Mouse (Mus musculus) CH12.LX (cell line): ENCODE results near the gene Capg. TPM values are rescaled to one million over a fixed set of nuclear protein-coding genes. Genes with fewer than 3 reads are reported as not detected.

Experiments
- DNase-seq: peaks from one replicate; pipeline ENCODE4 v3.0.0-alpha.2; 2013; ENCODE audit errors: extremely low read depth
- H3K27ac ChIP-seq: 2 replicates; pipeline ENCODE4 v1.5.1; 2012; ENCODE audit warnings: low read depth, mild to moderate bottlenecking, control low read depth, moderate library complexity; ENCODE audit not compliant: insufficient read depth
- H3K27me3 ChIP-seq: replicated peaks from 2 replicates; pipeline ENCODE3; 2012; ENCODE audit warnings: inconsistent platforms
- H3K36me3 ChIP-seq, 2 experiments: replicated peaks in 1 of 2; 2 replicates each; pipeline versions ENCODE3 to v1.6.1; 2012; ENCODE audit warnings: inconsistent platforms in 1 of 2, low read length in 1 of 2, mild to moderate bottlenecking in 1 of 2, mixed read lengths in 1 of 2, moderate library complexity in 1 of 2; ENCODE audit not compliant: control insufficient read depth in 1 of 2, insufficient read depth in 1 of 2
- H3K4me1 ChIP-seq, 2 experiments: 2 replicates each; pipeline ENCODE4 v1.6.1; 2012; ENCODE audit warnings: inconsistent platforms in 1 of 2, moderate library complexity in 1 of 2; ENCODE audit not compliant: insufficient read depth in 2 of 2, control insufficient read depth in 1 of 2
- H3K4me2 ChIP-seq: 2 replicates; pipeline ENCODE4 v1.6.1; 2012; ENCODE audit warnings: low read depth, mild to moderate bottlenecking, control low read depth; ENCODE audit not compliant: poor library complexity, insufficient read depth, severe bottlenecking
- H3K4me3 ChIP-seq, 3 experiments: fragments of 150-350 bp in 1 of 3; sonication (generic) in 1 of 3; replicated peaks in 1 of 3; 2 replicates each; pipeline versions ENCODE3 to v1.5.1; 2011 to 2012; ENCODE audit warnings: low read depth in 2 of 3, low read length in 2 of 3, mild to moderate bottlenecking in 2 of 3, moderate library complexity in 2 of 3, control low read depth in 1 of 3, improper control_type of control experiment in 1 of 3, inconsistent platforms in 1 of 3, mixed read lengths in 1 of 3; ENCODE audit not compliant: poor library complexity in 1 of 3
- H3K79me2 ChIP-seq: replicated peaks from 2 replicates; pipeline ENCODE4 v1.6.1; 2012; ENCODE audit warnings: mild to moderate bottlenecking, moderate library complexity; ENCODE audit not compliant: control insufficient read depth, poor library complexity, insufficient read depth, severe bottlenecking; ENCODE audit errors: extremely low read depth
- H3K9ac ChIP-seq: 2 replicates; pipeline ENCODE4 v1.6.1; 2012; ENCODE audit warnings: low read depth, mild to moderate bottlenecking, control low read depth, moderate library complexity; ENCODE audit not compliant: insufficient read depth
- H3K9me3 ChIP-seq: replicated peaks from 2 replicates; pipeline ENCODE3; 2012; ENCODE audit warnings: low read length, inconsistent platforms, mixed read lengths
- BHLHE40 ChIP-seq: IDR thresholded peaks from 2 replicates; pipeline ENCODE4 v1.6.1; 2011; ENCODE audit warnings: mild to moderate bottlenecking, low read depth, low read length, improper control_type of control experiment
- CHD2 ChIP-seq: IDR thresholded peaks from 2 replicates; pipeline ENCODE4 v1.6.1; 2011; ENCODE audit warnings: low read length, improper control_type of control experiment
- EP300 ChIP-seq: IDR thresholded peaks from 2 replicates; pipeline ENCODE4 v1.6.1; 2011; ENCODE audit warnings: low read length, improper control_type of control experiment
- GABPA ChIP-seq: IDR thresholded peaks from 2 replicates; pipeline ENCODE4 v1.6.1; 2012; ENCODE audit warnings: low read depth, low read length, improper control_type of control experiment, inconsistent platforms; ENCODE audit not compliant: insufficient replicate concordance
- HCFC1 ChIP-seq: IDR thresholded peaks from 2 replicates; pipeline ENCODE4 v1.6.1; 2012; ENCODE audit warnings: low read depth, mild to moderate bottlenecking, inconsistent platforms, low read length, improper control_type of control experiment
- IRF4 ChIP-seq: IDR thresholded peaks from 2 replicates; pipeline ENCODE4 v1.6.1; 2014; ENCODE audit warnings: low read depth, mild to moderate bottlenecking, inconsistent platforms, low read length, improper control_type of control experiment
- JUN ChIP-seq: IDR thresholded peaks from 2 replicates; pipeline ENCODE4 v1.6.1; 2011; ENCODE audit warnings: low read depth, mild to moderate bottlenecking, low read length, improper control_type of control experiment, moderate library complexity; ENCODE audit not compliant: insufficient read depth
- JUND ChIP-seq: conservative IDR thresholded peaks from 2 replicates; pipeline ENCODE4 v1.6.1; 2011; ENCODE audit warnings: low read depth, low read length, improper control_type of control experiment
- MAFK ChIP-seq: IDR thresholded peaks from 2 replicates; pipeline ENCODE4 v1.6.1; 2011; ENCODE audit warnings: low read length, improper control_type of control experiment; ENCODE audit not compliant: insufficient replicate concordance
- MAX ChIP-seq: IDR thresholded peaks from 2 replicates; pipeline ENCODE4 v1.6.1; 2011; ENCODE audit warnings: low read length, improper control_type of control experiment
- MAZ ChIP-seq: IDR thresholded peaks from 2 replicates; pipeline ENCODE4 v1.6.1; 2012; ENCODE audit warnings: low read depth, mild to moderate bottlenecking, inconsistent platforms, low read length, improper control_type of control experiment, moderate library complexity
- MEF2A ChIP-seq: IDR thresholded peaks from 2 replicates; pipeline ENCODE4 v1.6.1; 2014; ENCODE audit warnings: low read depth, mild to moderate bottlenecking, inconsistent platforms, low read length, improper control_type of control experiment, borderline replicate concordance
- MXI1 ChIP-seq: IDR thresholded peaks from 2 replicates; pipeline ENCODE4 v1.6.1; 2011; ENCODE audit warnings: mild to moderate bottlenecking, low read depth, low read length, improper control_type of control experiment
- NRF1 ChIP-seq: IDR thresholded peaks from 2 replicates; pipeline ENCODE4 v1.6.1; 2014; ENCODE audit warnings: low read depth, mild to moderate bottlenecking, inconsistent platforms, low read length, improper control_type of control experiment, moderate library complexity
- PAX5 ChIP-seq: IDR thresholded peaks from 2 replicates; pipeline ENCODE4 v1.6.1; 2012; ENCODE audit warnings: low read length, inconsistent platforms, mixed read lengths
- POLR2A ChIP-seq: IDR thresholded peaks from 2 replicates; pipeline ENCODE4 v1.6.1; 2011; ENCODE audit warnings: low read depth, mild to moderate bottlenecking, improper control_type of control experiment, low read length
- POLR2AphosphoS2 ChIP-seq: IDR thresholded peaks from 2 replicates; pipeline ENCODE4 v1.6.1; 2011; ENCODE audit warnings: low read depth, low read length, improper control_type of control experiment
- RAD21 ChIP-seq: IDR thresholded peaks from 2 replicates; pipeline ENCODE4 v1.6.1; 2011; ENCODE audit warnings: low read depth, mild to moderate bottlenecking, low read length, improper control_type of control experiment, moderate library complexity
- SIN3A ChIP-seq: IDR thresholded peaks from 2 replicates; pipeline ENCODE4 v1.6.1; 2012; ENCODE audit warnings: low read length, improper control_type of control experiment, inconsistent platforms
- SMC3 ChIP-seq: IDR thresholded peaks from 2 replicates; pipeline ENCODE4 v1.6.1; 2011; ENCODE audit warnings: low read depth, low read length, improper control_type of control experiment
- TBP ChIP-seq: conservative IDR thresholded peaks from 2 replicates; pipeline ENCODE4 v1.6.1; 2011; ENCODE audit warnings: low read depth, low read length, improper control_type of control experiment
- TCF12 ChIP-seq: IDR thresholded peaks from 2 replicates; pipeline ENCODE4 v1.6.1; 2014; ENCODE audit warnings: low read depth, mild to moderate bottlenecking, inconsistent platforms, low read length, improper control_type of control experiment
- UBTF ChIP-seq: IDR thresholded peaks from 2 replicates; pipeline ENCODE4 v1.6.1; 2012; ENCODE audit warnings: low read depth, mild to moderate bottlenecking, inconsistent platforms, low read length, improper control_type of control experiment, moderate library complexity
- ZC3H11A ChIP-seq: IDR thresholded peaks from 2 replicates; pipeline ENCODE4 v1.6.1; 2012; ENCODE audit warnings: low read depth, mild to moderate bottlenecking, inconsistent platforms, low read length, improper control_type of control experiment
- ZKSCAN1 ChIP-seq: IDR thresholded peaks from 2 replicates; pipeline ENCODE4 v1.6.1; 2012; ENCODE audit warnings: low read depth, inconsistent platforms, low read length, improper control_type of control experiment, borderline replicate concordance
- ZMIZ1 ChIP-seq: IDR thresholded peaks from 2 replicates; pipeline ENCODE4 v1.6.1; 2012; ENCODE audit warnings: low read depth, mild to moderate bottlenecking, inconsistent platforms, low read length, improper control_type of control experiment
- dilution Hi-C: fragments of 300-500 bp; cut with MboI; formaldehyde crosslinking; loops from 2 replicates; pipeline ENCODE4 v1.14.3; 2020; ENCODE audit warnings: low sequenced_read_pairs; ENCODE audit not compliant: extremely low pct_unique_long_range_greater_than_20kb, extremely low pct_ligation_motif_present
- in situ Hi-C: fragments of 300-500 bp; cut with MboI; formaldehyde crosslinking; loops from 3 replicates; pipeline ENCODE4 v1.14.3; 2019; ENCODE audit warnings: low sequenced_read_pairs, low pct_ligation_motif_present, low pct_unique_long_range_greater_than_20kb, mixed read lengths
- polyA plus RNA-seq: library from polyadenylated mRNA; unstranded; fragments of >175 nt; gene quantifications from 2 replicates; pipeline ENCODE4 v1.2.1, GENCODE M21; 2012; ENCODE audit warnings: low read depth; ENCODE audit not compliant: insufficient read length
- total RNA-seq, 2 experiments: library from RNA; depleted of rRNA; stranded (reverse); fragments of 300-350 nt in 1 of 2; fragments of >200 nt in 1 of 2; gene quantifications; 2 replicates each; pipeline ENCODE4 v1.2.3; 2012 to 2014

The Capg gene
- total and polyA plus RNA-seq, 3 experiments = 175 to 264 (median 196) TPM

- TF ChIP-seq IRF4 (no peak), TBP (no peak; the same call in 1 of the 2 replicates), POLR2AphosphoS2 (no peak), JUND (no peak), GABPA (no peak), UBTF (0 out of 2 replicates have a peak, but pooled peaks have one; percentile 16), MAFK (no peak), JUN (no peak), SIN3A (peak; percentile 30; the same call in 1 of the 2 replicates), RAD21 (no peak), ZC3H11A (no peak), MEF2A (no peak), PAX5 (no peak), SMC3 (no peak), HCFC1 (no peak), POLR2A (peak; percentile 74)
These were observed 4.9 kb downstream of the Capg start (continued) for GRCm38 (mm10) chr6:72549041-72549580.

GRCm38 (mm10) chr6:72550025-72550424 lies 5.8 kb downstream of the Capg start:
- Histone ChIP-seq H3K4me1 (peaks cover 11 to 47% of the 10 kb centered on the region in 2 experiments), H3K4me2 (peak overlapping the region; percentile 73), H3K36me3 (peaks cover 0 to 14% of the 10 kb centered on the region in 2 experiments), H3K4me3 (peak overlapping the region; percentile 51 to 75 (median 63)), H3K27me3 (no peaks in the 10 kb centered on the region), H3K9ac (peak overlapping the region; percentile 59), H3K27ac (peak overlapping the region; percentile 57), H3K9me3 (peaks cover 3% of the 10 kb centered on the region), H3K79me2 (peaks cover 14% of the 10 kb centered on the region)
- dilution Hi-C loops (no loop called here), in situ Hi-C loops (no loop called here)
- peak; percentile 20 for DNase-seq
- no peak for TF ChIP-seq BHLHE40
- no peak for TF ChIP-seq MAX
- TF ChIP-seq IRF4 = no peak
- no peak for TF ChIP-seq HCFC1
- no peak for TF ChIP-seq MAZ
- no peak for TF ChIP-seq ZMIZ1
- TF ChIP-seq PAX5 = no peak
- no peak for TF ChIP-seq JUND
- TF ChIP-seq EP300 = no peak
- 0 out of 2 replicates have a peak, but pooled peaks have one; percentile 6 for TF ChIP-seq MXI1
- TF ChIP-seq CHD2 = no peak
- no peak for TF ChIP-seq RAD21
- TF ChIP-seq TCF12 = no peak
- no peak for TF ChIP-seq NRF1
- TF ChIP-seq JUN = no peak
- TF ChIP-seq SIN3A = 0 out of 2 replicates have a peak, but pooled peaks have one; percentile 19
- TF ChIP-seq ZKSCAN1 = no peak
